Mouse (Mus musculus): ENCODE data around the gene Hpf1. TPM values are rescaled to one million over a fixed set of nuclear protein-coding genes. Genes with fewer than 3 reads are reported as not detected.
A peak's percentile ranks its signal among the peaks of the same experiment; 100 is the strongest.

Hpf1 gene
- polyA plus RNA-seq, 1 experiment, result 59.5 TPM

DNA sequence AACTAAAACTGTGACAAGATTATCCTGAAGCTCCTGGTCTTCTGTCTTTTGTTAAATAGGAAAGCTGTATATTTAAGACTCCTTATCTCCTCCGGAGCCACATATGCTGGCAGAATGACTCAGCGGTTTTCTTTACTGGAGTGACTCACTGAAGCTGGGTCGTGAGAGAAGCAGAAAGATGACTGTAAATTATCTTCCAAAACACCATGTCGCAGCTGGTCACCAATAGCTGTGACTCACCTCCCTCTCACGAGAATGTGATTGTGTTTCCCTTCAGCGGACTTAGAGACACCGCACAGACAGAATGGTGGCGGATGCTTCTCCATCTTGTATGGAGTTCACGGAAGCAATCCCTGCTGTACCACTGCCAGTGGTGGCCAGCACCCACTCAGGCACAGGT, 30.6 kb upstream of the Hpf1 start:
- H3K36me3 ChIP-seq (ENCODE audit: control insufficient read depth, insufficient read depth), result no peaks in the 10 kb centered on the region
- no peak overlapping the region for H3ac ChIP-seq (ENCODE audit: control insufficient read depth, insufficient read length, low read depth)
- H3K79me2 ChIP-seq (ENCODE audit: control insufficient read depth, insufficient read depth), result no peaks in the 10 kb centered on the region
- TF ChIP-seq FOSL1 (IDR thresholded peaks at IDR 0.05; ENCODE audit: insufficient read depth, low read length, poor library complexity, severe bottlenecking), result peak; percentile 96
- TF ChIP-seq MYOG (IDR thresholded peaks at IDR 0.05; ENCODE audit: control insufficient read depth, extremely low read depth, insufficient read length), result no peak
- peak; percentile 95 for TF ChIP-seq MYOD1 (IDR thresholded peaks at IDR 0.05; ENCODE audit: control insufficient read depth, insufficient read length, low read depth)
- no peak overlapping the region for H3K4me3 ChIP-seq (ENCODE audit: insufficient read depth, poor library complexity, severe bottlenecking)
- no peaks in the 10 kb centered on the region for H3K27me3 ChIP-seq (ENCODE audit: control insufficient read depth, insufficient read depth, insufficient read length)
- no peaks in the 10 kb centered on the region for H3K79me3 ChIP-seq (ENCODE audit: low read depth)

DNA sequence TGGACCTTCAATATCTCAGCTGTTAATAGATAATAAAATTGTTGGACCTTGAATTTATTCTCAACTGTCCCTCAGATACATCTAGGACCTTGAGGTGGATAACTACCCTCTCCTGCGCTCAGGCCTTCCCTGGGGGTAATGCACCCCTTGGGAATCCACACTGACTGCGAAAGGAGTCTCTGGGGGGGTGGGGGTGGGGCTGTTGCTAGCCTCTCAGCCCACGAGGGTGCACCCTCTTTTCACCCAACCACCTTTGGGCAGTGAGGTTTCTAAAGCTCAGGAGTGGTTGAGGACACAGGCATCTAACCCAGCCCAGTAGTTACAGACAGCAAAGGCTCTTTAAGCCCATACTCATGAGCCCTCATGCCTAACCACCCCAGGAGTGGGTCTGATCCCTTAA, 29.5 kb upstream of the Hpf1 start:
- H3K36me3 ChIP-seq (ENCODE audit: control insufficient read depth, insufficient read depth), result no peaks in the 10 kb centered on the region
- H3ac ChIP-seq (ENCODE audit: control insufficient read depth, insufficient read length, low read depth), result no peak overlapping the region
- H3K79me2 ChIP-seq (ENCODE audit: control insufficient read depth, insufficient read depth), result no peaks in the 10 kb centered on the region
- TF ChIP-seq CEBPB (IDR thresholded peaks at IDR 0.05; ENCODE audit: low read depth), result no peak
- no peak for TF ChIP-seq USF1 (IDR thresholded peaks at IDR 0.05; ENCODE audit: low read depth)
- TF ChIP-seq MYOD1 (IDR thresholded peaks at IDR 0.05; ENCODE audit: control insufficient read depth, insufficient read length, low read depth), result no peak
- TF ChIP-seq CTCF (IDR thresholded peaks at IDR 0.05; ENCODE audit: control insufficient read depth, insufficient read depth, insufficient read length), result no peak
- TF ChIP-seq MYOG (IDR thresholded peaks at IDR 0.05; ENCODE audit: control insufficient read depth, extremely low read depth, insufficient read length), result no peak
- TF ChIP-seq MAX (IDR thresholded peaks at IDR 0.05), result no peak
- TF ChIP-seq FOSL1 (IDR thresholded peaks at IDR 0.05; ENCODE audit: insufficient read depth, low read length, poor library complexity, severe bottlenecking), result no peak
- no peak overlapping the region for H3K4me3 ChIP-seq (ENCODE audit: insufficient read depth, poor library complexity, severe bottlenecking)
- H3K27me3 ChIP-seq (ENCODE audit: control insufficient read depth, insufficient read depth, insufficient read length), result no peaks in the 10 kb centered on the region
- no peaks in the 10 kb centered on the region for H3K79me3 ChIP-seq (ENCODE audit: low read depth)

DNA sequence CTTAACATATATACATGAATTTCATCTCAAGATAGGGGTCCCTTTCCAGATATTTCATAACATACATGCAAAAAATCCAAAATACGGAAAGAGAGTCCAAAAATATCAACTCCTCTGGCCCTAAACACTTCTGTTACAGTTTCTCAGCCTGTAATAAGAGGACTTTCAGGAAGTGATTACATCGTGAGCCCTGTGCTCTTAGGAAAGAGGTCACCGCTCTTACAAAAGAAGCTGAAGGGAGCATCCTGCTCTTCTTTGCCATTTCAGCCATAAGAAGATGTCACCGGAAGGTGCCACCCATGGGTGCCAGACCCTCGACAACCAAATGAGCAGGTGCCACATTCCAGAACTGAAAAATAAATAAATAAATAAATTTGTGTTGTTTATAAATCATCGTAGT, 28.4 kb upstream of the Hpf1 start:
- Histone ChIP-seq H3K36me3 (ENCODE audit: control insufficient read depth, insufficient read depth) (no peaks in the 10 kb centered on the region), H3K27me3 (ENCODE audit: control insufficient read depth, insufficient read depth, insufficient read length) (no peaks in the 10 kb centered on the region), H3K4me3 (ENCODE audit: insufficient read depth, poor library complexity, severe bottlenecking) (no peak overlapping the region), H3ac (ENCODE audit: control insufficient read depth, insufficient read length, low read depth) (no peak overlapping the region), H3K79me3 (ENCODE audit: low read depth) (no peaks in the 10 kb centered on the region), H3K79me2 (ENCODE audit: control insufficient read depth, insufficient read depth) (no peaks in the 10 kb centered on the region)
- TF ChIP-seq MAX (IDR thresholded peaks at IDR 0.05) (no peak), USF1 (IDR thresholded peaks at IDR 0.05; ENCODE audit: low read depth) (no peak), MYOG (IDR thresholded peaks at IDR 0.05; ENCODE audit: control insufficient read depth, extremely low read depth, insufficient read length) (no peak), FOSL1 (IDR thresholded peaks at IDR 0.05; ENCODE audit: insufficient read depth, low read length, poor library complexity, severe bottlenecking) (no peak), CTCF (IDR thresholded peaks at IDR 0.05; ENCODE audit: control insufficient read depth, insufficient read depth, insufficient read length) (no peak)

DNA sequence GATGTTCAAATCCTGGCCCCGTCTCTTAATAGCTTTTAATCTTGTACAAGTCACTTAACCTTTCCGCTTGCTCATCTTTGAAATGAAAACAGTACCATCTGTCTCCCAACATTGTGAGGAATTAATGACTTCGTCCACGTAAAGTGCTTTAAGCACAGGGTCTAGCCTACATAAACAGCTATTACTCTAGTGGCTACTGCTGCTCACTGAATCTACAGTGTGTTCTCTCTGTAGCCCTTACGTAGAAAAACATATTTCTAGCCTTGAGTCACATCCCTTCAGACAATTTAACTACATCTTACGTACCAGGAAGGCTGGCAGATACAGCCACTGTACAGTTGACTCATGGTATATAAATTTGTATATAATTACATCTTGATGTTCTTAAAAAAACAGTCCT, 25.3 kb upstream of the Hpf1 start:
- no peak overlapping the region for H3K4me3 ChIP-seq (ENCODE audit: insufficient read depth, poor library complexity, severe bottlenecking)
- H3K79me3 ChIP-seq (ENCODE audit: low read depth), result no peaks in the 10 kb centered on the region
- no peaks in the 10 kb centered on the region for H3K27me3 ChIP-seq (ENCODE audit: control insufficient read depth, insufficient read depth, insufficient read length)
- no peak for TF ChIP-seq MYOG (IDR thresholded peaks at IDR 0.05; ENCODE audit: control insufficient read depth, extremely low read depth, insufficient read length)
- TF ChIP-seq CTCF (IDR thresholded peaks at IDR 0.05; ENCODE audit: control insufficient read depth, insufficient read depth, insufficient read length), result no peak
- TF ChIP-seq MYOD1 (IDR thresholded peaks at IDR 0.05; ENCODE audit: control insufficient read depth, insufficient read length, low read depth), result peak; percentile 73
- TF ChIP-seq MAX (IDR thresholded peaks at IDR 0.05), result peak; percentile 64
- no peak for TF ChIP-seq USF1 (IDR thresholded peaks at IDR 0.05; ENCODE audit: low read depth)
- TF ChIP-seq CEBPB (IDR thresholded peaks at IDR 0.05; ENCODE audit: low read depth), result no peak
- TF ChIP-seq FOSL1 (IDR thresholded peaks at IDR 0.05; ENCODE audit: insufficient read depth, low read length, poor library complexity, severe bottlenecking), result peak; percentile 31
- no peaks in the 10 kb centered on the region for H3K36me3 ChIP-seq (ENCODE audit: control insufficient read depth, insufficient read depth)
- H3ac ChIP-seq (ENCODE audit: control insufficient read depth, insufficient read length, low read depth), result no peak overlapping the region
- H3K79me2 ChIP-seq (ENCODE audit: control insufficient read depth, insufficient read depth), result no peaks in the 10 kb centered on the region

DNA sequence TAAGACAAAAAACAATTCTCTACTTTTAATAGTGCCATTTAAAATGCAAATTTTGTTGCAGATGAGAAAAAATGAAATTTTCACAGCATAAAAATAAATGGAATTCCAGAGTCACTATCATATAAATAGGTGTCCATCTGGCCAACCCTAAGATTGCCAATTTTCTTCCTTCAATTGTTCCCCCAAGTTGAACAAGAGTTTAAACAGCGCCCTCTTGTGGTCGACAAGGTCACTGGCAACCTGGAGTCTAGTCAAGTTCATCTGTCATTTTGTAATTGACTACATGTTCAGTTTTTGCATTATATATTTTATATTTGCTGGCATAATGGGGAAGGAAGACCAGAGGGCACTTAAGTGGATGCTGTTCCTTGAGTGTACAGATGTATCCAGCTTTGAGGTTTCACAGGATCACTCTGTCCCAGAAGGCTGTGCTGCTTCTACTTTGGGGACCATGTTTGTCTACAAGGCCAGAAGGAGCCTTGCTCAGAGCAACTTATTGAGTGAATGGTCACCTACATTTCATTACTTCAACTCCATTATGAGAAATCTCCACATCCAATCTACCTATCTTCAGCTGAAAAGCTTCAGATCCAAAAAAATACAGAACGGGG, 24.6 kb upstream of the Hpf1 start:
- Histone ChIP-seq H3K79me3 (ENCODE audit: low read depth) (no peaks in the 10 kb centered on the region), H3K4me3 (ENCODE audit: insufficient read depth, poor library complexity, severe bottlenecking) (no peak overlapping the region), H3K27me3 (ENCODE audit: control insufficient read depth, insufficient read depth, insufficient read length) (no peaks in the 10 kb centered on the region), H3ac (ENCODE audit: control insufficient read depth, insufficient read length, low read depth) (no peak overlapping the region), H3K79me2 (ENCODE audit: control insufficient read depth, insufficient read depth) (no peaks in the 10 kb centered on the region), H3K36me3 (ENCODE audit: control insufficient read depth, insufficient read depth) (no peaks in the 10 kb centered on the region)
- TF ChIP-seq CTCF (IDR thresholded peaks at IDR 0.05; ENCODE audit: control insufficient read depth, insufficient read depth, insufficient read length), result peak; percentile 37
- TF ChIP-seq MYOD1 (IDR thresholded peaks at IDR 0.05; ENCODE audit: control insufficient read depth, insufficient read length, low read depth), result no peak

DNA sequence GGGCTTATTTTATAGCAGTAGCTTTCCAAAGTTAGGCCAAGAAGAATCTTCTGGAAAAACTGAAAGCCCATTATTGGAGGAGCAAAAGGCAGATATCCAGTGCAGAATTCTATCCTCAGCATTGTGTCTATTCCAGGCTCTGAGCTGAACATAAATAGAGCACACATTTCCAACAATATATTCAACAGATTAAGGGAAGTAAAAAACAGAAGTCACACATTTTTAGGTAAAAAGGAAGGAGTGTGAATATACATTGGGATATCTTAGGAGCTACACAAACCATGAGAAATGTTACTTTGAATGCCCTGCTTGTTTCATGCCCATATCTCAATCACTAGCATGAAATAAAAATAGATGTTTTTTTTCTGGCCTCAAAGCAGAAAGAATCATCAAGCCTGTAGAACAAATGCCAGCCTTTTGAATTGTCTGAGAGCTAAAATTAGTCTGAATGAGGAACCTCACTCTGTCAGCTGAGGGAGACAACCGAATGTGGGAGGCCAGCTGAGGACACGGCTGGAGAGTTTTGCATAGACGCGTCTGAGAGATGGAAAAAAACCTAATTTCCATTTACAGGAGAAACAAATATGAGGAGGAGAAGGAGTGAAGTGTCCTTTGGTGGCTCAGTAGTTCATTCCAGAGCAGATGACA, 22.6 kb upstream of the Hpf1 start:
- Histone ChIP-seq H3K79me2 (ENCODE audit: control insufficient read depth, insufficient read depth) (no peaks in the 10 kb centered on the region), H3ac (ENCODE audit: control insufficient read depth, insufficient read length, low read depth) (no peak overlapping the region), H3K4me3 (ENCODE audit: insufficient read depth, poor library complexity, severe bottlenecking) (no peak overlapping the region), H3K27me3 (ENCODE audit: control insufficient read depth, insufficient read depth, insufficient read length) (no peaks in the 10 kb centered on the region), H3K79me3 (ENCODE audit: low read depth) (no peaks in the 10 kb centered on the region), H3K36me3 (ENCODE audit: control insufficient read depth, insufficient read depth) (no peaks in the 10 kb centered on the region)
- TF ChIP-seq CEBPB (IDR thresholded peaks at IDR 0.05; ENCODE audit: low read depth) (no peak), USF1 (IDR thresholded peaks at IDR 0.05; ENCODE audit: low read depth) (no peak), MYOG (IDR thresholded peaks at IDR 0.05; ENCODE audit: control insufficient read depth, extremely low read depth, insufficient read length) (no peak), MYOD1 (IDR thresholded peaks at IDR 0.05; ENCODE audit: control insufficient read depth, insufficient read length, low read depth) (no peak), CTCF (IDR thresholded peaks at IDR 0.05; ENCODE audit: control insufficient read depth, insufficient read depth, insufficient read length) (no peak), MAX (IDR thresholded peaks at IDR 0.05) (no peak), FOSL1 (IDR thresholded peaks at IDR 0.05; ENCODE audit: insufficient read depth, low read length, poor library complexity, severe bottlenecking) (no peak)

Data from C2C12 (cell line).